10 mouse cellular contexts compared by ENCODE assay signal in the genomic region with DNA sequence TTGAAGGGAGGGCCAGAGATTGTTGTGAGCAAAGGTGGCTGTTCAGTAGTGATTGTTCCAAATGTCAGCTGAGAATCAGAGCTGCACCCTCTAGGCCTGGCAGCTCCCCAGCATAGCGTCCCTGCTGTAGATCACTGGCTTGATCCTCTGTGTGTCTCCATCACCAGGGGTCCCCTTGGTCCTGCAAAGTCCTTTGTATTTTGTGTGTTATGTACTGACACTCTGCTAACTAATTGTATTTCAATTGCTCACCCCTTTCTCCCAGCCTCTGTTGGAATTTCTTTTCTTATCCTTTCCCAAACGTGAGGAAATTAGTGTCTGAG.
DNase-seq lines count a peak whose midpoint lies in the region; ATAC-seq and TF ChIP-seq lines count a peak whose summit lies in the region.
"Had no signal": no experiment of that assay in that cellular context is flagged by ENCODE, and none has a peak within 500 bp of the region (broad histone marks: within the 10 kb centered on the region; RNA-seq: fewer than 3 reads in every experiment).

No protein-coding gene starts in this region.

- H3K4me1 ChIP-seq in heart, embryonic 13.5 days = peaks cover 28% of the 10 kb centered on the region
- H3K4me1 ChIP-seq in forebrain, embryonic 13.5 days = peaks cover 12% of the 10 kb centered on the region
- peaks cover 21% of the 10 kb centered on the region for H3K4me1 ChIP-seq in limb, embryonic 15.5 days

- POLR2A ChIA-PET in Patski (lab: Charles Lee) = interaction anchor here (0.9 kb wide), 1 partner anchor 162 kb away, joined by 3 read pairs; no protein-coding TSS in a partner anchor

- H3K27me3 ChIP-seq in heart, embryonic 13.5 days (replicated peaks) = no peaks in the 10 kb centered on the region
- H3K27me3 ChIP-seq in Patski = no peaks in the 10 kb centered on the region
- H3K27me3 ChIP-seq in forebrain, embryonic 13.5 days = no peaks in the 10 kb centered on the region
- H3K27me3 ChIP-seq in limb, embryonic 15.5 days = no peaks in the 10 kb centered on the region

- no peak for ATAC-seq in heart, embryonic 13.5 days (ENCODE audit: extremely low read depth, insufficient number of reproducible peaks, low FRiP score, low TSS enrichment)
- ATAC-seq in Patski = peak; percentile 35
- peak; percentile 63; the same call in 1 of the 2 replicates for ATAC-seq in forebrain, embryonic 13.5 days
- ATAC-seq in limb, embryonic 15.5 days (ENCODE audit: insufficient number of reproducible peaks, low FRiP score, low TSS enrichment, low read depth) = no peak

- in situ Hi-C loops in Patski (cut with MboI; ENCODE audit: low pct_unique_long_range_greater_than_20kb) = no loop called here

- 20% methylated on average over 2 of the region's 2 CpGs for WGBS in heart, embryonic 13.5 days
- 3% methylated on average over 2 of the region's 2 CpGs for WGBS in forebrain, embryonic 13.5 days
- WGBS in limb, embryonic 15.5 days = 20% methylated on average over 2 of the region's 2 CpGs

- peak overlapping the region; percentile 48 for H3K27ac ChIP-seq in heart, embryonic 13.5 days (replicated peaks)
- H3K27ac ChIP-seq in forebrain, embryonic 13.5 days = no peak overlapping the region
- peak overlapping the region; percentile 60 for H3K27ac ChIP-seq in limb, embryonic 15.5 days
- H3K27ac ChIP-seq: left cerebral cortex, adult 2 months had no signal

- no peak for TF ChIP-seq CTCF in Patski (IDR thresholded peaks at IDR 0.05)

- H3K9ac ChIP-seq in heart, embryonic 13.5 days = no peak overlapping the region
- H3K9ac ChIP-seq in forebrain, embryonic 13.5 days = no peak overlapping the region
- no peak overlapping the region for H3K9ac ChIP-seq in limb, embryonic 15.5 days

- CTCF ChIA-PET in Patski (lab: Charles Lee) = interaction anchor here (0.6 to 3.4 kb wide), 6 partner anchors 9 to 65 kb away, joined by 3 to 17 read pairs (median 4); no protein-coding TSS in a partner anchor

- no peak for DNase-seq in heart, postnatal 25 days (ENCODE audit: low spot score)
- DNase-seq in Patski (ENCODE audit: low read depth, low spot score) = no peak
- no peak for DNase-seq in right cerebral cortex, postnatal 10 days (ENCODE audit: low spot score in 2 of 2)
- no peak for DNase-seq in left cerebral cortex, adult 11 months (ENCODE audit: low spot score)
- no peak for DNase-seq in lung, postnatal 14 days

- intact Hi-C loops in heart, postnatal 25 days (cut with DNase I) = loop anchor here (2.0 kb wide), 1 partner anchor 16 kb away; no protein-coding TSS in a partner anchor

- H3K4me2 ChIP-seq in heart, embryonic 13.5 days = no peak overlapping the region
- H3K4me2 ChIP-seq in forebrain, embryonic 13.5 days = no peak overlapping the region
- H3K4me2 ChIP-seq in limb, embryonic 15.5 days = no peak overlapping the region

- H3K36me3 ChIP-seq in heart, embryonic 13.5 days = no peaks in the 10 kb centered on the region
- no peaks in the 10 kb centered on the region for H3K36me3 ChIP-seq in forebrain, embryonic 13.5 days (ENCODE audit: poor library complexity, severe bottlenecking)
- no peaks in the 10 kb centered on the region for H3K36me3 ChIP-seq in limb, embryonic 15.5 days

- H3K4me3 ChIP-seq in heart, embryonic 13.5 days = no peak overlapping the region
- H3K4me3 ChIP-seq in forebrain, embryonic 13.5 days = no peak overlapping the region
- no peak overlapping the region for H3K4me3 ChIP-seq in limb, embryonic 15.5 days
- H3K4me3 ChIP-seq: erythroblast, embryonic 14.5 days; left cerebral cortex, adult 2 months had no signal

- no peaks in the 10 kb centered on the region for H3K9me3 ChIP-seq in heart, embryonic 13.5 days
- no peaks in the 10 kb centered on the region for H3K9me3 ChIP-seq in forebrain, embryonic 13.5 days (replicated peaks)
- no peaks in the 10 kb centered on the region for H3K9me3 ChIP-seq in limb, embryonic 15.5 days

Comparison
In these comparisons a context has a peak if more than half of its experiments do, and no peak if none do; other contexts are left out.
1. ATAC-seq: peak in Patski (single experiment) and forebrain, embryonic 13.5 days (single experiment); none in heart, embryonic 13.5 days (single experiment) and limb, embryonic 15.5 days (single experiment).